Mouse (Mus musculus) adrenal gland, adult 8-10 months (tissue): ENCODE results near the gene 1700010I14Rik. TPM values are rescaled to one million over a fixed set of nuclear protein-coding genes. Genes with fewer than 3 reads are reported as not detected.

Source experiments
- DNase-seq: peaks from one replicate; pipeline ENCODE4 v3.0.0; 2022
- total RNA-seq, 4 experiments: library from RNA; stranded (reverse); gene quantifications; 2 replicates each; pipeline ENCODE4 v1.2.4; 2022

1700010I14Rik gene
- total RNA-seq, 4 experiments from 2014 or later, result 2.7 to 3.9 (median 3.3) TPM

DNA sequence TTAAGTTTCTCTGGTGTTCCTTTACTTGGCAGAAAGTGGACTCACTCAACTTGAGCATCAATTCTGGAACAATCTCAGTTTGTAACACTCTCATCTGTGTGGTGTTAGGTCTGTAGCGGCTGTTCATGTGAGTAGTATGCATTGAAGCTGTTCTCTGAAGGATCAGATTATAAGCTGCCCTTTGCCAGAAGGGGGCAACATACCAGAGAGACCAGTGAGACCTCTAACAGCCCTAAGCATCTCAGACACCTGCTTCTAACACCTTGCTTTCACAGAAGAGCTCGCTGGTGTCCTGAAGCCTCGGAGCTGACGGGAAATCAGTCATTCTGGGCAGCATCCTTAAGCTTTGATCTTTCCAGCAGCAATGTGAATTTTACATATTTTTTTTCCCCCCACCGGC, 42.0 kb downstream of the 1700010I14Rik start:
- no peak for DNase-seq

DNA sequence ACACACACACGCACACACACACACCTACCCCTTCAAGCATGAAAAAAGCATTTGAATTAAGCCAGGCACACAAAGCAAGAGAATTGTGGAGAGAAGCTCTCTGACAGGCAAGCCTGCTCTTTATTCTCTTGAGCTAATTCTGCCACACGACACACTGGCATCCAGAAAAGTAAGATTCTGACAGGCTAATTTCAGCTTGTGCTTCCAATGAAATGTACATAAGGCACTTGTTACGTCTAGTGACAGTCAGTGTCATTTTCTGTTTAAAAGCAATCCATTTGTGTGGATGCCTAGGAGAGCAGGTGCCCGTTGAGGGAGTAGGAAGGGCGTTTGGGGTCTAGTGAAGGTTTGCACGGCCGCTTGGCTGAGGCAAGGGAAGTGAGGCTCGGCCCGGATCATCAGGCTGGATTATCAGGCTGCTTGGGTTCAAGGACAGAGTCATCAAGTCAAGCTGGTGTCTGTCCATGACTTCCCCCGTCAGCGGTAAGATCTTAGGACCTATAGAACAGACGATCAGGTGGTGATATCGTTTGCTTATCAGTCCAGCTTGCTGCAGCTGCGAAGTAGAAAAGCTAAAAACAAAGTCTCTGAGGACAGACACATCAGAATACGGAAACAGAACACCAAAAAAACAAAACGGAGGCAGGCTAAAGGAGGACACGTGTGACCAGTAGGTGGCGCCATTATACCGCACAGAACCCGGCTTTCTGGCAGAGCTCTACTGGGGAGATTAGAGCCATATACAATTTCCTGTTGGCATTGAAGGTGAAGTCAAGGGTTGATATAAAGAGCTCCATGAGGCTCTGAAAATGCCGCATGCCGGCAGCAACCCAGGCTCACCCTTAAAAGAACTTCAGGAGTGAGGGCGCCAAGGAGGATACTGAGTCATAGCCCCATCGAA, 43.4 kb downstream of the 1700010I14Rik start:
- DNase-seq, result peak; percentile 48

DNA sequence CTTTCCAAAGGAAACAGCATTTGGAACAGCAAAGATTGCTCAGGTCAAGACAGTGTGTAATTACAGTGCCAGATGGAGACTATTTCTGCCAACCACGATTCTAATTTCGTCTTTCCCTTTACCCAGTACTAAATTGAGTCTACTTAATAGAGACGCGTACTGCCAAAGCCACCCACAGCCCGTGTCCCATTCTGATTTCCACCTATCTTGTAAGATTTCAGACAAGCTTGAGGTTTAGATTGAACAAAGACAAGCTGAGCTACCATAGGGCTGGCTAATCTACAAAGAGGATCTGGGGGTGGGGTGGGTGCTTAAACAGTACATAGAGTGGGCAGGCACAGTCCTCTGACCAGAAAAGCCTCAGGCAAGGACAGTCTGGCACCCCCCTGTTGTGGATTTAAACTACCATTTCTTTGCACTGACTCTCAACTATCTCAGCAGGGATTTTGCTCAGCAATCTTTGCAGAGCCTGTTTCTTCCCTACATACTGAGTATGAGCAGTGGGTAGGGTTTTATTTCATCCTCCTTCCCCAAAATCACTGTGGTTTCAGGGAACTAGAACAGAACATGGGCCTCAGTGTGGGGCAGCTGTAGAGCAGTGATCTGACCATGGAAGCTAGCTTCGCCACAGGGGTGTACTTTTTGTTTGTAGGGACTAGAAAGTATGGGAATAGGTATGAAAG, 44.4 kb downstream of the 1700010I14Rik start:
- DNase-seq, result no peak

DNA sequence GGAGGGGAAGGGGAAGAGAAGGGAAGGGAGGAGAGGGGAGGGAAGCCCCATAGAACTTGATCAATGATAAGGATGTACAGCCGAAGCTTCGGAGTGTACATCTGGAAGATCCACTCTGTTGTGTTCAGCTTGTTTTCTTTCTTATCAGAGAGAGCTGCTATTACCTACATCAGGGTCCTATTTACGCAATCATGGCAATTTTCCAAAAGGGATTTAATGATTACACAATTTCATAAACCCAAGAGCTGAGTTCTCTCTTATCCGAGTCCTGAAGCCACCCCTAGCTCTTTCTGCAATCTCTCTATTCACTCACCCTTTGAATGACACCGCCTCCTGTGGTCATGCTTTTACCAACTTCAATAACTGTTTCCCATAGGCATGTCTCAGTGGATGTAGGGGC, 45.4 kb downstream of the 1700010I14Rik start:
- DNase-seq, result no peak

DNA sequence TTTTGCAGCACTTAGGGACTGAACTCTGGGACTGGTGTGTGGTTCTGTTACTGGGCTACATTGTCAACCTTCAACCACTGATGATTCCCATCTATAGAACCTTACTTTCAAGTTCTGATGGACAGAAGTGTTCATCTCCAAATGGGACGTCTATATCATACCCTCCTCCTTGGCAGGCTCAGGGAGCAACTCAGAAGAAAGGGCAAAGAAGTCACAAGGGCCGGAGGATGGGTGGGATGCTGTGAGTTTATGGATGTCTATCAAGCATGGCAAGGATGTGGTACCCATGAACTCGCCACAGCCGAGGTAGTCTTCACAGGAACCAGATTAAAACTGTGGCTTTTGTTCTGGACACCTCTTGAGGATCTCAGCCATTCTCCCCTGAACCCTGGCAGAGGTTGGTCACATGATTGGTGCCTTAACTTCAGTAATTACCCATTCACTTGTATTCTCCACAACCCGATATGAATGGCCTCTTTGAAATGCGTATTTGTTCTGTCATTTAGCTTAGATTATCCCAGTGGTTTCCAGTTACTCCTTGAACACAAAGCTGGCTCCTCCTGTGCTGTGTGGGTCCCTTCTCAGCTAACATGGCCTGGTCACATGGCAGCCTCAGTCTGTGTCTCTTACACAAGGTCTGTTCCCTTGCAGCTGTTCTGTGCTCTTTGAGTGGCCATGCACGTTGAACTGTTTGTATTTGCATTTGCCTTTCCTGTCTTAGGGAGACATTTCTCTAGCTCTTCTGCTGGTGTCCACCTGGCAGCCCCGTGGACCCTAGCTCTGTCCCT, 47.6 kb downstream of the 1700010I14Rik start:
- DNase-seq, result no peak

DNA sequence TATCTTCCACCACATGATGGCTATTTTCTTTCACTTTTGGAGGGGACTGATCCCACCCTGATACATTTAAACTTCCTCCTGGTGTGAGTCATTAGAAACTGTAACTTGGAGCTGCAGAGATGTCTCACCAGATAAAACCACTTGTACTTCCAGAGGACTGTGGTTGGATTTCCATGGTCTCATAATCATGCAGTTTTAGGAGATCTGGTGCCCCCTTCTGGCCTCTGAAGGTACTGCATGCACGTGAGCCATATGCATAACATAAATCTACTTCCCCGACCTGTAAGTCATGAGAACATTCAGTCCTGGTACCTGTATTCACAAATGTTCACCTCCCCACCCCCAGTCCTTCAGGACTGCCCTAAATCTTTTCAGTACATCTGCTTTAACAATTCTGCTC, 54.6 kb downstream of the 1700010I14Rik start:
- DNase-seq, result no peak

DNA sequence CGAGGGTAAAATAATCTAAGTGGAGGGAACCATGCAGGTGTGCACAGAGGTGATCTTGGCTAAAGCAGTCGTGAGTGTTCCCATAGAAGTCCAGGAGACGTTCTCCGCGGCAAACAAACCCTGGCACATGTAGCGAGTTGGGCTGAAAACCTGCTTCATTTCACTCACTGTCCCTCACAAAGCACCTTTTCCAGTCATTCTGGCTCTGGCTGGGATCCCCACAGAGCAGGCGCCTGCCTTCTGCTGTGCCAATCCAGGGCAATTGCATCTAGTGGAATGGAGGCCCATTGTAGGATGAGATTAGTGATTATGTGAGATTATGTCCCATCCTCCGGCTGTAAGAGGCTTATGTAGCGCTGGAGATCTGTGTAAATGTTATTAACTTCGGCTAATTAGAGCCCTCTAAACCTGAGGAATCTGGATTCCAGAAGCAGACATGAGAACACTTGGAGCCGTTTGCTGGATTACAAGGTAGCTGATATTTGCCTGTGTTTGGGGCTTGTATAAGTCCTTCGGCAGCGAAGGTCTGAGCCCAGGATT, 64.4 kb downstream of the 1700010I14Rik start:
- no peak for DNase-seq

DNA sequence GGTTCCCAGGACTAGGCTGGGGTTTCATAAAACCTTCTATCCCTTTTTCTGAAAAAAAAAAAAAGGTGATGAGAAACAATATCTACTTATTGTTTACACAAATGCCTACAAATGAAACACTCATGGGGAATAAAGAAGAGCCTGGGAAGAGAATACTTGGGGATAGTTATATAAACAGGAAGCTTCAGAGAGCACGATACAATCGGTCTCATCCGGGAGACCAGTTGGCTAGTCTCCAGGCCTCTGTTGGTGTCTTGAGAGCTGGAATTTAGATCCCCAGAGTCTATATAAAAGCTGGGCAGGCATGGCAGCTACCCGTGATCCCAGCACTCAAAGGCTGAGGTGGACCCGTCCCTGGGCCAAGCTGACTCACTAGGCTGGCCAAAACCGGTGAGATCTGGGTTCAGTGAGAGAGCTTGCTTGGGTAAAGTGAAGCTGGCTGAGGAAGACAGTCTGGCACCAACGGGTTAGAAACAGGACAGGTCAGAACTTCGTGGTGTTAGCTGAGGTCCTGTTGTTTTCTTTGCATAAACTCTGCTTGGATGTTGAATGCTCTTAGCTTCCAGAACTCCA, 71.3 kb downstream of the 1700010I14Rik start:
- DNase-seq, result no peak
